ENCODE assay signal across 45 mouse cellular contexts in the genomic region with DNA sequence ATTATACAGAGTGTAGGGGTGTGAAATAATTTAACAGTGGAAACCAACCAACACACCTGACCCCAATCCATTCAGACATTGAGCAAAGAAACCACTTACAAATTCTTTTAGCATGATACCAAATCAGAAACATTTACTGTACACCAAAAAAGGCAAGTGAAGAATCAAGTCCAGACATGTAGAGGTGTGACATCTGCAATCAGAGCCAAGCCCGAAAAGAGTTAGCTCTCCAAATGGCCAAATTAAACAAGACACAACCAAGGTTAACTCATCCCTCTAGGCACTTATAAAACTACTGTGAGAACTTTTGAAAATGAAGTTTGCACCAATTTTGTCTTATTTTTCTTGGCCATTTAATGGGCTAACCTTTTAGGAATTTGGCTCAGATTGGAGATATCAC. TPM values are rescaled to one million over a fixed set of nuclear protein-coding genes. Genes with fewer than 3 reads are reported as not detected.
"Had no signal": no experiment of that assay in that cellular context is flagged by ENCODE, and none has a peak within 500 bp of the region (broad histone marks: within the 10 kb centered on the region; RNA-seq: fewer than 3 reads in every experiment).

No protein-coding gene starts in this region.

- H3K4me1 ChIP-seq: limb, embryonic 12.5 days; limb, embryonic 15.5 days; liver, embryonic 12.5 days; liver, embryonic 13.5 days; liver, embryonic 15.5 days; lung, embryonic 15.5 days; megakaryocyte, embryonic 14.5 days; midbrain, embryonic 10.5 days; midbrain, embryonic 12.5 days; midbrain, embryonic 13.5 days; midbrain, embryonic 15.5 days; neural tube, embryonic 12.5 days had no signal

- H3K4me2 ChIP-seq: limb, embryonic 12.5 days; limb, embryonic 15.5 days; liver, embryonic 11.5 days; liver, embryonic 12.5 days; liver, embryonic 13.5 days; liver, embryonic 15.5 days; lung, embryonic 14.5 days; lung, embryonic 15.5 days; midbrain, embryonic 11.5 days; midbrain, embryonic 12.5 days; midbrain, embryonic 13.5 days; midbrain, embryonic 15.5 days; neural tube, embryonic 12.5 days had no signal

- H3K27me3 ChIP-seq: limb, embryonic 12.5 days; limb, embryonic 15.5 days; liver, embryonic 12.5 days; liver, embryonic 13.5 days; liver, embryonic 15.5 days; lung, embryonic 15.5 days; megakaryocyte, embryonic 14.5 days; midbrain, embryonic 12.5 days; midbrain, embryonic 13.5 days; midbrain, embryonic 15.5 days; neural tube, embryonic 12.5 days had no signal

- DNase-seq: left cerebral cortex, postnatal 4 days; liver; liver, embryonic 13.5 days; liver, postnatal 0 days; lung, adult 18-20 months; lung, adult 2 months; lung, embryonic 14.5 days; lung, postnatal 10 days; lung, postnatal 14 days; lung, postnatal 36 days; lung, postnatal 4 days; midbrain, embryonic 14.5 days had no signal

- H3K9ac ChIP-seq: limb, embryonic 12.5 days; limb, embryonic 15.5 days; liver, embryonic 12.5 days; liver, embryonic 13.5 days; liver, embryonic 14.5 days; liver, embryonic 15.5 days; liver, postnatal 0 days; lung, embryonic 14.5 days; lung, embryonic 15.5 days; midbrain, embryonic 12.5 days; midbrain, embryonic 13.5 days; midbrain, embryonic 15.5 days; neural tube, embryonic 12.5 days had no signal

- ATAC-seq: liver, embryonic 12.5 days; liver, postnatal 0 days; lung, postnatal 0 days; midbrain, embryonic 13.5 days; midbrain, embryonic 15.5 days; midbrain, embryonic 16.5 days had no signal

- H3K4me3 ChIP-seq: left cerebral cortex, adult 2 months; limb, embryonic 12.5 days; limb, embryonic 15.5 days; liver, embryonic 12.5 days; liver, embryonic 13.5 days; liver, embryonic 15.5 days; lung, embryonic 15.5 days; megakaryocyte, embryonic 14.5 days; midbrain, embryonic 10.5 days; midbrain, embryonic 12.5 days; midbrain, embryonic 13.5 days; midbrain, embryonic 15.5 days; myocyte; neural tube, embryonic 12.5 days had no signal

- H3K27ac ChIP-seq: left cerebral cortex, adult 2 months; limb, embryonic 12.5 days; limb, embryonic 15.5 days; liver, embryonic 12.5 days; liver, embryonic 13.5 days; liver, embryonic 14.5 days; liver, embryonic 15.5 days; lung, embryonic 15.5 days; macrophage; midbrain, embryonic 10.5 days; midbrain, embryonic 12.5 days; midbrain, embryonic 13.5 days; midbrain, embryonic 15.5 days; neural tube, embryonic 12.5 days had no signal

- H3K36me3 ChIP-seq: limb, embryonic 12.5 days; limb, embryonic 15.5 days; liver, embryonic 12.5 days; liver, embryonic 13.5 days; liver, embryonic 15.5 days; lung, embryonic 15.5 days; midbrain, embryonic 10.5 days; midbrain, embryonic 12.5 days; midbrain, embryonic 13.5 days; midbrain, embryonic 15.5 days; neural tube, embryonic 12.5 days had no signal

- H3K9me3 ChIP-seq: limb, embryonic 12.5 days; limb, embryonic 15.5 days; liver, embryonic 12.5 days; liver, embryonic 13.5 days; liver, embryonic 15.5 days; lung, embryonic 15.5 days; megakaryocyte, embryonic 14.5 days; midbrain, embryonic 10.5 days; midbrain, embryonic 12.5 days; midbrain, embryonic 13.5 days; midbrain, embryonic 15.5 days; neural tube, embryonic 12.5 days had no signal

RNA-seq across cellular contexts. Expression of a gene that starts 46.3 kb away (rescaled TPM):
- total RNA-seq: left cerebral cortex, adult 2 months; left cerebral cortex, adult 8-10 months; left cerebral cortex, postnatal 10 days; left cerebral cortex, postnatal 14 days; left cerebral cortex, postnatal 25 days; left cerebral cortex, postnatal 36 days; left cerebral cortex, postnatal 4 days; megakaryocyte progenitor cell, adult 5-6 weeks; megakaryocyte, adult 5-6 weeks; megakaryocyte-erythroid progenitor cell, adult 5-6 weeks; midbrain, postnatal 0 days; monocyte, adult 5-6 weeks had no signal
- polyA plus RNA-seq: limb, embryonic 11.5 days; limb, embryonic 12.5 days; limb, embryonic 15.5 days; liver, embryonic 11.5 days; liver, embryonic 12.5 days; liver, embryonic 13.5 days; liver, embryonic 14.5 days; liver, embryonic 15.5 days; liver, embryonic 16.5 days; liver, postnatal 0 days; lung, adult 2 months; lung, embryonic 14.5 days; lung, embryonic 15.5 days; lung, embryonic 16.5 days; lung, postnatal 0 days; macrophage; midbrain, embryonic 10.5 days; midbrain, embryonic 11.5 days; midbrain, embryonic 12.5 days; midbrain, embryonic 13.5 days; midbrain, embryonic 14.5 days; midbrain, embryonic 15.5 days; midbrain, embryonic 16.5 days; midbrain, postnatal 0 days; myocyte; neural tube, embryonic 11.5 days; neural tube, embryonic 12.5 days had no signal
